Mouse (Mus musculus) cerebellum, adult 2 months (tissue): ENCODE results near the gene Cacnb1.

Experiments
- CTCF ChIP-seq: fragments of 200-500 bp; IDR thresholded peaks from 2 replicates; pipeline ENCODE4 v1.5.1; 2011; ENCODE audit warnings: low read depth, mild to moderate bottlenecking, control low read depth, low read length, moderate library complexity, borderline replicate concordance; ENCODE audit not compliant: insufficient read depth
- POLR2A ChIP-seq: fragments of 200-500 bp; IDR thresholded peaks from 2 replicates; pipeline ENCODE4 v1.6.1; 2011; ENCODE audit warnings: low read length, control low read depth, borderline replicate concordance; ENCODE audit not compliant: insufficient read depth

DNA sequence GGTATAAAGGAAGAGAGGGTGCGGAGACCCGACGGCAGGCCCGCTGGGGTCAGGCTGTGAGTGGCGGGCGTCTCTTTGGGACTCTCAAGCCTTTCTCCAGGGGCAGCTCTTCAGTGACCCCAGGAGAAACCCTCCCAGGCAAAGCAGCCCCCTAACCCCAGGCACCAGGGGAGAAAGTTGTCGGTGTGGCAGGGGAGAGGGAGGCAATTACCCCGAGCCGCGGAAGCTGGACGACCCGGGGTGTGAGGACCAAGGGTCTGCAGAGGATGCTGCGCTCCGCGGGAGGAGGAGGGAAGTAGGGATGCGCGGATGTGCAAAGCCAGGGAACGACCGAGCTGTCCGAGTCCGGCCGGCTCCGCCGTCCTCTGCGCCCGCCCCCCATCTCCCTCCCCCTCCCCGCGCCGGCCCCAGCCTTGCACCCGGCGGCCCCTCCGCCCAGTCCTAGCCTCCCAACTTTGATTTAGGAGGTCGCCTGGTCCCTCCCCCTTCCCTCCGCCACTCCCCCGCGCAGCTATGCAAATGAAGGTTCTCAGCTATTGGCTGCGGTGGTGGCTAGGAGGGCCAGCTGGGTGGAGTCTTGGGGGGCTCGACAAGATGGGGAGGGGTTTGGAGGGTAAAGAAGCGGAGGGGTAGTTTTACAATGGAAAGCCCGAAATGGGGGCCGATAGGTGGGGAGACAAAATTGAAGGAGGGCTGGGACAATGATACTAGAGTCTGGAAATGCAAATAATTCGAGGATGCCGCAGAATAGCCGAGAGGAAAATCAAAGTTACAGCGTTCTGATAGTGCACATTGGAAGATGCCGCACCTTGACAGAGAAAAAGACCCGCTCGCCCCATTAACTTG lies 30.4 kb upstream of the Cacnb1 start, which contains the start of gene Stac2:
- TF ChIP-seq CTCF (no peak), POLR2A (no peak)
